ENCODE assay signal across 8 mouse cellular contexts in the genomic region with DNA sequence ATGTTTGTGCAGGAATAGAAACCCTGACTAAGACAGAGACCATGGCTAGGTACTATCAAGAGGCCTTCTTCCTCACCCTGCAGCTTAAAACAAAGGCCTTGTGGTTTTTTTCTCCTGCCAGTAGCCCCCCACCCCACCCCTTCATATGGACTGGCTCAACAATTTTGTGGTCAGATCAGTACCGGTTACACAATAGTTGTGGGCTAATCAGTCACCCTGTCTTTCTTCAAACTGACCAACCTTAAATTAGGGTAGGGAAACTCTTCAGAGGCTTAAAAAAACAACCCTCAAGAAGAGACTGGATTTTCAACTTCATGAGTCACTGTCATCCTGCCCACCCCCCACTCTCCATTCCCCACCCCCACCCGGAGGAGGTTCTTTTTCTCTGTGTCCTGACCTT.
"Had no signal": no experiment of that assay in that cellular context is flagged by ENCODE, and none has a peak within 500 bp of the region (broad histone marks: within the 10 kb centered on the region; RNA-seq: fewer than 3 reads in every experiment).

No protein-coding gene starts in this region.

- DNase-seq: kidney, postnatal 14 days; lung, postnatal 36 days; right cerebral cortex, adult 18-20 months; spleen, adult 18-20 months; thymus, adult 18-20 months; thymus, postnatal 14 days had no signal

- ATAC-seq: liver, embryonic 12.5 days; midbrain, embryonic 16.5 days had no signal
